Mouse (Mus musculus) limb, embryonic 13.5 days (tissue): ENCODE results near the gene Pum1. TPM values are rescaled to one million over a fixed set of nuclear protein-coding genes. Genes with fewer than 3 reads are reported as not detected.
"Not testable (repeated sequence)": the region's sequence is repeated elsewhere in the genome, so short reads cannot be mapped to it uniquely, and the experiment has no call there.

ENCODE experiments used
- ATAC-seq: fragments of 200-750 bp; cut with Nextera tagmentation; 2 replicates; pipeline ENCODE4 v1.8.0; 2017; ENCODE audit warnings: low read depth, moderate number of reproducible peaks, moderate TSS enrichment; ENCODE audit not compliant: low FRiP score
- H3K27ac ChIP-seq: fragments of 300-500 bp; sonication (generic); 2 replicates; pipeline ENCODE4 v1.5.1; 2015; ENCODE audit warnings: inconsistent platforms, mild to moderate bottlenecking, moderate library complexity
- H3K27me3 ChIP-seq: fragments of 300-500 bp; sonication (generic); 2 replicates; pipeline ENCODE4 v1.6.1; 2015; ENCODE audit warnings: mild to moderate bottlenecking, inconsistent platforms
- H3K36me3 ChIP-seq: fragments of 300-500 bp; sonication (generic); 2 replicates; pipeline ENCODE4 v1.6.1; 2015; ENCODE audit warnings: inconsistent platforms, mild to moderate bottlenecking, moderate library complexity
- H3K4me1 ChIP-seq: fragments of 300-500 bp; sonication (generic); 2 replicates; pipeline ENCODE4 v1.6.1; 2015; ENCODE audit warnings: inconsistent platforms
- H3K4me2 ChIP-seq: fragments of 300-500 bp; sonication (generic); replicated peaks from 2 replicates; pipeline ENCODE4 v1.6.1; 2015; ENCODE audit warnings: inconsistent platforms, mild to moderate bottlenecking, moderate library complexity
- H3K4me3 ChIP-seq: fragments of 300-500 bp; sonication (generic); 2 replicates; pipeline ENCODE4 v1.5.1; 2015; ENCODE audit warnings: moderate library complexity, mild to moderate bottlenecking, inconsistent platforms
- H3K9ac ChIP-seq: fragments of 300-500 bp; sonication (generic); 2 replicates; pipeline ENCODE4 v1.6.1; 2015; ENCODE audit warnings: mild to moderate bottlenecking, inconsistent platforms
- H3K9me3 ChIP-seq: fragments of 300-500 bp; sonication (generic); 2 replicates; pipeline ENCODE4 v1.6.1; 2016; ENCODE audit warnings: inconsistent platforms
- WGBS: fragments of 180-500 bp; shearing (Covaris S2); methylation state at CpG from one replicate; pipeline ENCODE4 v1.1.7; 2015; 5-methylcytosine and 5-hydroxymethylcytosine counted together
- polyA plus RNA-seq: library from polyadenylated mRNA; unstranded; fragments of >200 nt; fragmentation: Nextera tagmentation; extraction: Ambion mirVana; gene quantifications from 2 replicates; pipeline ENCODE4 v1.2.1, GENCODE M21; 2015

The Pum1 gene
- polyA plus RNA-seq, result 105 and 116 TPM in 2 replicates

GRCm38 (mm10) chr4:130662979-130663725 lies at the start of gene Pum1:
Gene Pum1, plus strand, starts transcription at chr4:130663321.
- H3K36me3 ChIP-seq, result no peaks in the 10 kb centered on the region
- H3K4me3 ChIP-seq, result peak within 1 kb of the TSS; percentile 75
- H3K4me2 ChIP-seq, result peak within 1 kb of the TSS; percentile 86
- WGBS, result under 1% methylated on average over 78 of the region's 90 CpGs
- peak within 1 kb of the TSS; percentile 99 for H3K9ac ChIP-seq
- peaks cover 24% of the 10 kb centered on the region for H3K4me1 ChIP-seq
- peak; percentile 91 for ATAC-seq
- H3K27me3 ChIP-seq, result no peaks in the 10 kb centered on the region
- no peaks in the 10 kb centered on the region for H3K9me3 ChIP-seq
- H3K27ac ChIP-seq, result peak within 1 kb of the TSS; percentile 97

GRCm38 (mm10) chr4:130629391-130629790 lies 33.7 kb upstream of the Pum1 start:
- ATAC-seq, result no peak
- no peaks in the 10 kb centered on the region for H3K9me3 ChIP-seq
- WGBS, result 6% methylated on average over 4 of the region's 4 CpGs
- no peaks in the 10 kb centered on the region for H3K36me3 ChIP-seq
- H3K4me1 ChIP-seq, result no peaks in the 10 kb centered on the region
- no peak overlapping the region for H3K9ac ChIP-seq
- peak overlapping the region; percentile 31 for H3K4me2 ChIP-seq
- no peak overlapping the region for H3K4me3 ChIP-seq
- H3K27ac ChIP-seq, result no peak overlapping the region
- no peaks in the 10 kb centered on the region for H3K27me3 ChIP-seq

- no peaks in the 10 kb centered on the region for H3K27me3 ChIP-seq
- H3K9ac ChIP-seq, result no peak overlapping the region
- no peak for ATAC-seq
- H3K4me3 ChIP-seq, result no peak overlapping the region
- no peaks in the 10 kb centered on the region for H3K36me3 ChIP-seq
- no peak overlapping the region for H3K27ac ChIP-seq
- 49% methylated on average over 3 of the region's 3 CpGs for WGBS
- no peaks in the 10 kb centered on the region for H3K9me3 ChIP-seq
- no peaks in the 10 kb centered on the region for H3K4me1 ChIP-seq
- no peak overlapping the region for H3K4me2 ChIP-seq
Observed at GRCm38 (mm10) chr4:130630232-130630847, 32.8 kb upstream of the Pum1 start.

- not testable (repeated sequence) for ATAC-seq, H3K4me1 ChIP-seq, H3K9me3 ChIP-seq, H3K27me3 ChIP-seq, H3K9ac ChIP-seq, H3K4me3 ChIP-seq, H3K27ac ChIP-seq, H3K36me3 ChIP-seq, H3K4me2 ChIP-seq
- WGBS, result 77% methylated on average over 3 of the region's 3 CpGs
Observed at GRCm38 (mm10) chr4:130635076-130635475, 28.0 kb upstream of the Pum1 start.

GRCm38 (mm10) chr4:130636761-130637160 lies 26.4 kb upstream of the Pum1 start:
- H3K27me3 ChIP-seq, result no peaks in the 10 kb centered on the region
- no peak overlapping the region for H3K4me3 ChIP-seq
- no peak for ATAC-seq
- no peaks in the 10 kb centered on the region for H3K9me3 ChIP-seq
- 64% methylated on average over 3 of the region's 3 CpGs for WGBS
- no peak overlapping the region for H3K4me2 ChIP-seq
- H3K4me1 ChIP-seq, result no peaks in the 10 kb centered on the region
- H3K36me3 ChIP-seq, result no peaks in the 10 kb centered on the region
- H3K9ac ChIP-seq, result no peak overlapping the region
- no peak overlapping the region for H3K27ac ChIP-seq

GRCm38 (mm10) chr4:130637488-130638422 lies 25.4 kb upstream of the Pum1 start:
- Histone ChIP-seq H3K27ac (no peak overlapping the region), H3K4me1 (no peaks in the 10 kb centered on the region), H3K4me2 (no peak overlapping the region), H3K4me3 (no peak overlapping the region), H3K36me3 (no peaks in the 10 kb centered on the region), H3K9me3 (no peaks in the 10 kb centered on the region), H3K9ac (no peak overlapping the region), H3K27me3 (no peaks in the 10 kb centered on the region)
- WGBS, result 79% methylated on average over 8 of the region's 9 CpGs
- no peak for ATAC-seq

- H3K4me1 ChIP-seq, result no peaks in the 10 kb centered on the region
- H3K36me3 ChIP-seq, result no peaks in the 10 kb centered on the region
- H3K4me2 ChIP-seq, result no peak overlapping the region
- no peak overlapping the region for H3K9ac ChIP-seq
- no peaks in the 10 kb centered on the region for H3K27me3 ChIP-seq
- 70% methylated on average over 9 of the region's 9 CpGs for WGBS
- no peak for ATAC-seq
- H3K27ac ChIP-seq, result no peak overlapping the region
- H3K9me3 ChIP-seq, result no peaks in the 10 kb centered on the region
- H3K4me3 ChIP-seq, result no peak overlapping the region
Observed at GRCm38 (mm10) chr4:130640031-130640717, 22.9 kb upstream of the Pum1 start.

- H3K4me2 ChIP-seq, result no peak overlapping the region
- no peaks in the 10 kb centered on the region for H3K4me1 ChIP-seq
- no peaks in the 10 kb centered on the region for H3K9me3 ChIP-seq
- no peaks in the 10 kb centered on the region for H3K36me3 ChIP-seq
- H3K27ac ChIP-seq, result no peak overlapping the region
- WGBS, result 87% methylated on average over 5 of the region's 5 CpGs
- H3K4me3 ChIP-seq, result no peak overlapping the region
- no peak overlapping the region for H3K9ac ChIP-seq
- no peak for ATAC-seq
- H3K27me3 ChIP-seq, result no peaks in the 10 kb centered on the region
Observed at GRCm38 (mm10) chr4:130642468-130642867, 20.7 kb upstream of the Pum1 start.

GRCm38 (mm10) chr4:130645426-130645825 lies 17.7 kb upstream of the Pum1 start:
- Histone ChIP-seq H3K4me1 (no peaks in the 10 kb centered on the region), H3K4me3 (no peak overlapping the region), H3K27ac (no peak overlapping the region), H3K9me3 (no peaks in the 10 kb centered on the region), H3K36me3 (no peaks in the 10 kb centered on the region), H3K27me3 (no peaks in the 10 kb centered on the region), H3K4me2 (no peak overlapping the region), H3K9ac (no peak overlapping the region)
- ATAC-seq, result no peak
- WGBS, result 55% methylated on average over 1 of the region's 1 CpGs

- Histone ChIP-seq H3K27ac (no peak overlapping the region), H3K9ac (no peak overlapping the region), H3K9me3 (no peaks in the 10 kb centered on the region), H3K4me1 (no peaks in the 10 kb centered on the region), H3K27me3 (no peaks in the 10 kb centered on the region), H3K4me3 (no peak overlapping the region), H3K4me2 (no peak overlapping the region), H3K36me3 (no peaks in the 10 kb centered on the region)
- ATAC-seq, result no peak
- WGBS, result 77% methylated on average over 4 of the region's 4 CpGs
Observed at GRCm38 (mm10) chr4:130651286-130651685, 11.8 kb upstream of the Pum1 start.

GRCm38 (mm10) chr4:130652546-130652945 lies 10.6 kb upstream of the Pum1 start:
- ATAC-seq, result no peak
- Histone ChIP-seq H3K27ac (no peak overlapping the region), H3K36me3 (no peaks in the 10 kb centered on the region), H3K9me3 (no peaks in the 10 kb centered on the region), H3K4me3 (no peak overlapping the region), H3K4me2 (no peak overlapping the region), H3K4me1 (no peaks in the 10 kb centered on the region), H3K9ac (no peak overlapping the region), H3K27me3 (no peaks in the 10 kb centered on the region)
- WGBS, result 52% methylated on average over 4 of the region's 4 CpGs
